Mouse (Mus musculus) T-helper 1 cell (primary cell): ENCODE data around the gene Fyttd1.
"Not testable (repeated sequence)": the region's sequence is repeated elsewhere in the genome, so short reads cannot be mapped to it uniquely, and the experiment has no call there.

Experiments
- in situ Hi-C: fragments of 300-600 bp; cut with MboI, MseI; formaldehyde crosslinking; loops from one replicate; pipeline ENCODE4 v1.15.1; 2025; ENCODE audit warnings: high pct_unique_total_duplicates

Gene Fyttd1

DNA sequence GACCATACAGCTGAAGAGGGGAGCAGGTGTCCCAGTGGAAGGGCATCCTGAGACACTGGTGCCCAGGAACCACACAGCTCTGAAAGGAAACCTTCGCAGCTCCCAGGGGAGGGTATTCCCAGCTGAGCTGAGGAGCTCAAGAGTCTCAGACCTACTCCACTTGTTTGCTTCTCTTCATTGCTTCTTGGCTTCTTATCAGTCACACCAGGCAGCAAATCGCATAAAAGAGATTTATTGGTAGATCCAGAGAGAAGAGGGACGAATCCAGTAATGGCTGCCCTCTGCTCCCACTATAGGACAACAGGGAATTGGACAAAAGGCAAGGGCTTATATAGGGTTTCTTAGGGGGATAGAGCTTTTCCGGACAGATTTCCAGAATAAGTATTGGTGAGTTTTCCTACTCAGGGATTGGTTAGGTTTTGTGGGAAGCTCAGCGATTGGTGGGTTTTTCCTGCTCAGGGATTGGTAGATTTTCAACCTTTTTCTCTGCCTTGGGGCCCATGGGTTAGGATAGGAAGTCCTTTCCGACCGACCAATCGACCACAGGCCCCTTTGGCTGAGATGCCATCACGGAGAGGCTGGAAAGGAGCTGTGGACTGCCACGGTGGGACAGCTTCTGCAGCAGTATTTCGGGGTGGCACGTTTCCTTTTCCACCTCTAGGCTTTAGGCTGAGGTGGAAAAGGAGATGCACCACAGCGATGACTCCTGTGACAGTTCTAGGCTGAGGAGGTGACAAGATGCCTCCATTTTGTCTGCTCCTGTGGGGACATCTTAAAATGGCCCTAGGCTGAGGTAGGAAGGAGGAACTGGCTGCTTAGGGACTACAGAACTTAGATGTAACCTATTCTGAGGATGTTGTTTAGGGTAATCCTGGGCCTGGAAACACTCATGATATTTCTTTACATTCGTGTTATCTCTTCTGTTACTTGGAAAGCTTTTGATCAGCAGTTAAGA, 1.9 kb downstream of the Fyttd1 start:
- in situ Hi-C loops = no loop called here

DNA sequence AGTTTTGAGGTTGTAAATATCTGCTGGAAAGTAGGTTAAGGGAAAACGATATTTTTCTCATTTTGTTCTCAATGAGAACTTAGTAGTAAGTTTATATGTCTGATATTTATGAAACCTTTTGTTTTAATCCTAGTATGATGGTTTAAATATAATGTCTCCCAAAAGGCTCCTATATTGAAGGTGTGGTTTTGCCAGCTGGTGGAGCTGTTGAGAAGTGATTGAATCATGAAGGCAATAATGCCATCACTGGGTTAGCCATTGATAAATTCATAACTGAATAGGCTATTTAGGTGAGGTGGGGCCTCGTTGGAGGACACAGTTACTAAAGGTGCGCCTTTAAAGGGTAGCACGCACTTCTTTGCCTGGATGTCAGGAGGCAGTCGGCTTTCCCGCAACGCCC, 4.2 kb downstream of the Fyttd1 start:
- in situ Hi-C loops = no loop called here

DNA sequence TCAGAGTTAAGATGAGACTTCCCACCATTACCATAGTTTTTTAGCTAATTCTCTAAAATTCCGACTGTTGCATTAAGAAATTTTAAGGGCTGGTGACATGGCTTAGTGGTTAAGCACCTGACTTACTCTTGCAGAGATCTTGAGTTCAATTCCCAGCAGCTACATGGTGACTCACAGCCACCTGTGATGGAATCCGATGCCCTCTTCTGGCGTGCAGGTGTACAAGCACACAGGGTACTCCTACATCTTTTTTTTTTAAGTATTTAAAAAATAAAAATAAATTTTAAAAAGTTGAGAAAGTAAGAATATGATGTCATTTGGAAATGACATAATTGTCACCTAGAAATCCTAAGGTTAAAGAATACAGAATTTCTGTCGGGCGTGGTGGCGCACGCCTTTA, 10.7 kb downstream of the Fyttd1 start:
- in situ Hi-C loops = no loop called here

DNA sequence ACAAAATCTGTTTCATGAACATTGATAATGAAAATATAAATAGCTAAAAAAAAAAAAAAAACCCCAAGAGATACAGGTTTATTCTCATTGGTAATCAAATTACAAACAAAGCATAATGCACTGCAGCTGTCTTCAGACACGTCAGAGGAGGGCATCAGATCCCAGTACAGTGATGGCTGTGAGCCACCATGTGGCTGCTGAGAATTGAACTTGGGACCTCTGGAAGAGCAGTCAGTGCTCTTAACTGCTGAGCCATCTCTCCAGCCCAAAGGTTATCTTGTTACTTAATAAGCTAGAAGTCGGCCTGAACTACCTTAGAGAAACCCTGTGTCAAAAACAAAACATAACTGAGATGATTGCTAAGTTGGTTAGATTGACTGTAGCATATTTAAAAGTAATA, 12.6 kb downstream of the Fyttd1 start:
- in situ Hi-C loops = no loop called here

DNA sequence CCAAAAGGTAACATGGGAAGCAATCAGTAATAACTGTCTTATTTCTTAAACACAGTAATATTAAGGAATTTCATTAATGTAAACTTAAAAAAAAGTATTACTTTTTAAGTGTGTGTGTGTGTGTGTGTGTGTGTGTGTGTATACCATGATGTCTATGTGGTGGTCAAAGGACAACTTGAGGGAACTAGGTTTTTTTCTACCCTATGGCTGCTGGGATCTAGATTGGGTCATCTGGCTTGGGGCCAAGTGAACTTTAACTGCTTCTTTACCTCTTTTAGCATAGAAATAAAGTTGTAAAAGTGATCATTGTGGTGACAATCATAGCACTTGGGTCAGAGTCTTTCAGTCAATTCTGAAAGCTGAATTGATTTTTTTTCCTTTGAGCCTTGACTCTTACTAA, 18.8 kb downstream of the Fyttd1 start:
- in situ Hi-C loops = no loop called here

DNA sequence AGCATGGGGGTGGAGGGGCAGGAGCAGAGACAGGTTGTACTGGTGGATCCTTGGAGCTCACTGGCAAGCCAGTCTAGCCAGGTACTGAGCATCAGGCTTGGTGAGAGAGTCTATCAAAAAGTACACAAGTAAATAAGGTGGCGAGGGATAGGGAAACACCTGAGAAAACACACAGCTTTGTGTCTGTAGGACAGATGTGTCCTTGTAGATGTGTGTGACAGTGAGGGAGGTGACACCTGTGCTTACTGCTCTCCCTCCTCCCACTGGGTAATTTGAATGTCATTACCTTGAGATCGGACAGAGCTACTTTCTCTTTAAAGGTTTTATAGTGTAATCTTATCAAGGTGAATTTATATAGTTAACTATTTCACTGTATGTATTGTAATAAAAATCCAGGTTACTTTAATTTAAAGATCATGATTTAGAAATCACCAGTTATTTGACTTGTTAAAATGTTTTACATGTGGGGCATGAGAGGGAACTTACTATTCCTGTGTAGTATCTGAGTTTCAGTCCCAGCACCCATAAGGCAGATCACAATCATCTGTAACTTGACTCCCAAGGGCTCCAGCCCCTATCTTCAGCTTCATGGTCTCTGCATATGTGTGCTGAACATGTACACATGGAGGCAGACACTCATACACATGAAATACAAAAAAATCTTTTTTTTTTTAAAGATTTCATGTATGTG, 24.2 kb downstream of the Fyttd1 start:
- in situ Hi-C loops = loop anchor here (5.0 kb wide), 1 partner anchor 99 kb away; no protein-coding TSS in a partner anchor

DNA sequence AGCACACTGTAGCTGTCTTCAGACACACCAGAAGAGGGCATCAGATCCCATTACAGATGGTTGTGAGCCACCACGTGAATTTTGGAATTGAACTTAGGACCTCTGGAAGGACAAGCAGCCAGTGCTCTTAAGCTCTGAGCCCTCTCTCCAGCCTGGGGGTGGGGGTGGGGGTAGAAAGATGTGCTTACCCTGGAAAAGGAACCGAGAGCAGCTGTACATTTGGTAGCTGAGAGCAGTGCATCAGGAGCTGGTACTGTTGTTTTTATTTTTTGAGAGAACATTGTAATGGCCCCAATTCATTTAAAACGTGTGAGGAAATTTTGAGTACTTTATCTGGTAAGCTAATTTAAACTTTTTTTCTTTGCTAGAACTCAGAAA, 24.7 kb downstream of the Fyttd1 start:
- in situ Hi-C loops = loop anchor here (5.0 kb wide), 1 partner anchor 100 kb away; no protein-coding TSS in a partner anchor

DNA sequence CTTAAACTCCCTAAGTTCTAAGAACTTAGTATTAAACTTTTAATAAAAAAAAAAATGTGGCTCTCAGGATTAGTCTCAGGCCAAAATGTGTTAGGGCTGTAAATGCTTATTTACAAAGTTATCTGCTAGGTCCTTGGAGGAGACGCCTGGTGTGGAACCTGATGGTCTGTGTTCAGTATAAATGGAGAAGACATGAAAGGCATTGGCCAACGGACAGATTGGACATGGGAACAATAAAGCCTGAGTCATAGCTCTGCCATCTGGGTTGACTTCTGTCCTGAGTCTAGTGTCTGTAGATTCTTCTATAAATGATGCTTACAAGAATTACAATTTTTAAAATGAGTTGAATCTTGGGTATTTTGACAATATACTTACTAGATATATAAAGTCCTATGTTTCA, 28.9 kb downstream of the Fyttd1 start:
- in situ Hi-C loops = no loop called here

DNA sequence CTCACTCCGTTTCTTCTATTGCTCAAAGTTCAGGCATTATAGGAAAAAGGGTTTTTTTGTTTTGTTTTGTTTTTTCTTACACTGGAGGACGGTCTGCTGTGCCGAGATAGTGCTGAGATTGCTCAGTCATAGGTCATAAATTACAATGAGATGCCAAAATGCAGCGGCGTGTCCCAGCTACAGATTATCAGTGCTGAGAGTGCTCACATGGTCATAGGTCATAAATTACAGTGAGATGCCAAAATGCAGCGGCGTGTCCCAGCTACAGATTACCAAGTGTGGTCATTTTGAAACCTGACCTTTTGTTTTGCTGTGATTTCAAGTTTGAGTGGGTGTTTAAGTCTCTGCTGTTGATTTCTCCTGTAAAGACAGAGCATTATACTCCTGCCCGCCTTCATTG, 29.4 kb downstream of the Fyttd1 start:
- in situ Hi-C loops = no loop called here

DNA sequence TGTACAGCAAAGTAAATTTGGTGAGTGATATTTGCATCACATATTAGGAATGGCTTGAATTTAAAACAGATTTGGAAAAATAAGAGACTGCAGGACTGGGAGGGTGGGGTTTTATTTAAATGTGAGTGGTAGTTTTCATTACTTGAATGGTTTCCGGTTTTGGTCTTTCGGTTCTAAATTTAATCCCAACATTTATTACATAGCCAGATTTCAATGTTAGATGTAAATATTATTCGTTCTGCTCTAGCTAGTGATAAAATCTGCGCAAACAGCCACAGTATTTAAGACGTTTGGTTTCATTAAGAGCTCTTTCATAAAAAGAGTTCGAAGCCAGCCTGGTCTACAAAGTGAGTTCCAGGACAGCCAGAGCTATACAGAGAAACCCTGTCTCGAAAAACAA, 35.9 kb downstream of the Fyttd1 start:
- in situ Hi-C loops = no loop called here

DNA sequence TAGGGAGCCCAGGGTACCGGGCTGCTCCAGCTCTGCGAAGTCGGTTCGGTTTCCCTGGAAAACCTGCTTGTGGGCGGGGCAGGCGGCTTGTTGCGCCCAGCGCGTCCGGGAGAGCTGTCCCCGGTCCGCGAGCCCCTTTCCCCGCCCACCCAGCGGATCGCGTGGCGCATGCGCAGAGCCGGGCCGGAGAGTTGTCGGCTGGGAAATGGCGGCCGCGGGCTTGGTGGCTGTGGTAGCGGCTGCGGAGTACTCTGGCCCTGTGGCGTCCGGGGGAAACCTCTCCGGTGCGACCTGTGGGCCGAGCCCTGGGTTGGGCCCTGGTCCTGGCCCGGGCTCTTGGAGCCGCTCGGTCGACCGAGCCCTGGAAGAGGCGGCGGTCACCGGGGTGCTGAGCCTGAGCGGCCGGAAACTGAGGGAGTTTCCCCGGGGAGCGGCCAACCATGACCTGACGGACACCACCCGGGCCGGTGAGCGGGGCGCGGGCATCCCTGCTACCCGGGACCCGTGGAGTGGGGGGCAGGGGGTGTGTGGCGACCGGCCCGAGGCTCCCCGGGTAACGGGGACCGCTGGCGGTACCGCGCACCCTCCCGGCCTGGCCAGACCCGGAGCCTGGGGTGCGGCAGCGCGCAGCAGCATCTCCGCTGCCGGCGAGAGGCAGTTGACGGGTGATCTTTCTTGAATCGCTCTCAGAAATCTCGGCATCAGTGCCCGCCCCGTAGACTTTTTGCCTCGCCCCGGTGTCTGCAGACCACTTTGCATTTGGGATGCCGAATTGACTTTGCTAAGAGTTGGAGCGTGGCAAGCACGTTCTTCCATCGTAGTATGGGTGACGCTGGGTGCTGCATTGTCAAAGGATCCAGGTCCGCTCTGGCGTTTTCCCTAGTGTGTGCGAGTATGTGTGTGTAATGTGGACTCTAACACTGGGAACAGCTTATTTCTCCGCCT, 36.9 kb downstream of the Fyttd1 start, which contains the start of gene Lrch3:
Gene Lrch3, plus strand, starts transcription at position 164 of the 945 bp plus-strand sequence.
- in situ Hi-C loops = no loop called here

DNA sequence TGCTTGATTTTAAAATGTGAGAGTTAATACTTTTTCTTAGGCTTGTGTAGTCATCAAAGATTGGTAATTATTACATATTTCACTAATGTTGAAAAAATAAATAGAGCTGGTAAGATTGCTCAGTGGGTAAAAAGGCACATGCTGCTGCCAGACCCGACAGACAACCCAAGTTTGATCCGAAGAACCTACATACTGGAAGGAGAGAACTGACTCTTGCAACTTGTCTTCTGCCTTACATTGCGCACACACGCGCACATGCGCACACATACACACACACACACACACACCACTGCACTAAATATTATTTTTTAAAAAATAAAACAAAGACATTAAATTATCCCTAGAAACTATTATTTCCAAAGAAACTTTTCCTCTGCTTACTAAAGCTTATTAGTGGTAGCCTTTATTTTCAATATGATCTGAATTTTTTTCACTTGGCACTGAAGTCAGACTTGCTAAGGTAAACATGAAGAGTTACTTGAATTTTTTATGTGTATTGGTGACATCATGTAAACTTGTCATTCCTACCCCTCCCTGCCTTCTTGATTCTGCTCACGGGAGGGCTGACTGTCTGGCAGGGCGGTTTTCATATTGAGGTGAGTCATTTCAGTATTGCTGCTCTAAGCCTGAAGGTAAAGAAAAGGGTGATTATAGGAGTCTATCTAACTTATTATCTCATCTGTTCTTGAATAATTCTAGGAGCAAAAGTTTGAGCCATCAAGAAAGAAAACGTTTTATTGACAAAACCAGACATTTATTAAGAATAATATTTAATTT, 38.2 kb downstream of the Fyttd1 start:
- in situ Hi-C loops = no loop called here

DNA sequence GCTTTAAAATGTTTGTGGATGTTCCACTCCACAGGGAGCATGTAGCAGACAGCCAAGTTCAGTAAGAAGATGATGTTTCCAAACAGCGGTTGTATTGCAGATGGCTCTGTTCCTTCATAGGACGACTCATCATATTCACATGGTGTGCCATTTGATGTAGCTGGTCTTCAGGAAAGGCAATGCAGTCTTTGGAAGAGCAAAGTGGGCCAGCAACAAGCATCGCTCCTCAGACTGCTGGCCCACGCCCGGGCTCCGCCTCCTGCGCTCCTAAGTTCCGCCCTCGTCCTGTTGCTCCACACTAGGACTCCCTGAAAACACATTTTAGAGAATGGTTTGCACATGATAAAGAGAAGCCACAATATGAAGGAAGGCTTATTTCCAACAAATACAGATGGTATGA, 49.3 kb downstream of the Fyttd1 start:
- in situ Hi-C loops = not testable (repeated sequence)

DNA sequence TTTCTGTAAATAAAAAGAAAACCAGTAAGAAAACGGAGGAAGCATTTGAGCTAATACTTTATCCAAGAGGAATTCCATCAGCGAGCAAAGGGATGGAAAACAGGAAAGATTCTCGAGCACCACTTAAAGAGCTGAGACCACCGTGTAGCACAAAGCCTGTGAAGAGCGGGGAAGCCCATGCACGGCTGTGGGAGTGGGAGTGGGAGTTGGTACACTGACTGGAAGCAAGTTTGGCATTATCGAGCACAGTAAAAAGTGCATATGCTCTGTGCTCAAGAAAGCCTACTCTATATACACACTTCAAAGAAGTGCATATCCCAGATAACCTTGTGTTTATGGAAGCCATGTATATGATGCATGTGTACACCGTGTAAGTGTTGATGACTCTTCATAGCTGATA, 49.7 kb downstream of the Fyttd1 start:
- in situ Hi-C loops = no loop called here

DNA sequence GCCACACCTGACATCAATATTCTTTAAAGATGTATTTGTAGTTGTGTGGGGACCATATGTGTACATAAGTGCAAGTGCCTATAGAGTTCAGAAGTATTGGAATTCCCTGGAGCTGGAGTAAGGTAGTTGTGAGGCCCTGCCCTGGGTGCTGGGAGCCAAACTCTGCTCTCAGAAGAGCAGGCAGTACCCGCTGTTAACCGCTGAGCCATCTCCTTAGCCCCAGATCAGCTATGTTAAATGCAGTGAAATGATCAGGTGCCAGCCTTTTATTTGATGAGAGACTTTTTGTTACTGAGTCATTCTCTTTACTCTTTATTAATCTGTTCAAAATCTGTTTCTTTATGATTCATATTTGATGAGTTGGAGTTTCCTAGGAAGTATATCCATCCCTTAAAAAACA, 52.6 kb downstream of the Fyttd1 start:
- in situ Hi-C loops = no loop called here

DNA sequence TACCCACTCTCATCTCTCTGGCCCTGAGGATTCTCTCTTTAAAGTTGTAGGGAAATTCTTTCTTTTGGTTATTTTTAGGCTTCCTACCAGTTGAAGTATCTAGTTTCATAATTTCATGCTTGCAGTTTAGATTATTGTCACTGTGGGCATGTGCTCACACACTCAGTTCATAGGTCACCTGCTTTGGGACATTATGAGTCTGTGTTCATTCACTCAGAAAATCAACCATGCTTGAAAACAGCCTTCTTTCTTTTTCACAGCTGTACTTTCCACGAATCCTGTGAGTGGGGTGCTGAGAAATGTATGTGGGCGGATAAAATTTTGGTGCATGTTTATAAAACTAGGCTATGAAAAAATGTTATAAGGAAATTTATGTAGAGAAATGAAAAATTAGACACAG, 57.2 kb downstream of the Fyttd1 start:
- in situ Hi-C loops = no loop called here

DNA sequence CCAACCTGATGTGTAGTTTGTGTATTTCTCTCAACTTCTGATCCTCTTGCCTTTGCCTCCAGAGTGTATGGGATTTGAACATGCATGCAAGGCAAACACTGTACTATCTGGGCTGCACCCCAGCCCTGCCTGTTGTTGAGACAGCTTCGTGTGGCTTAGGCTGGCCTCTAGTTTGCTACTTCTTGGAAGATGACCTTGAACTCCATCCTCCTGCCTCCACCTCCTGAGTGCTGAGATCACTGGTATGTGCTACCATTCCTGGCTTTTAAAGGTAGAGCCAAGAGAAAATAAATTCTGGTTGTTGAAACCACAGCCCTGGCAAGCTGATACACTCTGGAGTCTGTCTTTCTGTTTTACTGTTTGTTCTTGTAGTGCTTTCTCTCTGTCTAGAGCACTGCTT, 57.8 kb downstream of the Fyttd1 start:
- in situ Hi-C loops = no loop called here

DNA sequence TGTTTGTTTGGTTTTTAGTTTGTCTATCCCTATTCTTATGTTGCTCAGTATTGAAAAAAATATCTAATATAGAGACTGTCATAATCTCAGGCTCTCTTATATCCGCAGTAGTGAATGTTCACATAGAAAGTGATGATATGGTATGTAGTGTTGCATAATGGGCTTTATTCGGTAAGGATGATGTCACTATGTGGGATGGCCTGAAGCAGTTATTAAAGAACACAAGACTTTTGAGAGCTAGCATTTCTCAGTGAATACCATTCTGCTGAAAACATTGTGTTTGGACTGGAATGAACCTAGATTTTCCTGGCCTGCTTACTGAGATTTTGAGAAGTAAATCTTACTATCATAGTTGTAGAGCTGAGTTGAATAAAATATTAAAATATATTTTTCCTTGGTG, 60.1 kb downstream of the Fyttd1 start:
- in situ Hi-C loops = no loop called here

DNA sequence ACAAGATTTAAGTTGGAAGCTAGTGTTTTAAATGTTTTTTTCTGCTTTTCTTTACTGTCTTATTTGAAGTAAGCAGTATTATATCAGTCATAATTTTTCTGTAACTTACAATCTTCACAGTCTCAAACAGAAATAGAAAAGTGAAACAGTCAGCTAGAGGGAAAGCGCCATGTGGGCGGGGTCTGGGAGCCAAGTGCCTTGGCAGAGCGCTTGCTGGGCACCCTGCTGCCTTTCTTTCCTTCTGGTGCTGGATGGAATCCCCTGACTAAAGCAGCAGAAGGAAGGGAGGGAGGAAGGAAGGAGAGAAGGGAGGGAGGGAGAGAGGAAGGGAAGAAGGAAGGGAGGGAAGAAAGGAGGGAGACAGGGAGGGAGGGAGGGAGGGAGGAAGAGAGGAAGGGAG, 62.0 kb downstream of the Fyttd1 start:
- in situ Hi-C loops = not testable (repeated sequence)

DNA sequence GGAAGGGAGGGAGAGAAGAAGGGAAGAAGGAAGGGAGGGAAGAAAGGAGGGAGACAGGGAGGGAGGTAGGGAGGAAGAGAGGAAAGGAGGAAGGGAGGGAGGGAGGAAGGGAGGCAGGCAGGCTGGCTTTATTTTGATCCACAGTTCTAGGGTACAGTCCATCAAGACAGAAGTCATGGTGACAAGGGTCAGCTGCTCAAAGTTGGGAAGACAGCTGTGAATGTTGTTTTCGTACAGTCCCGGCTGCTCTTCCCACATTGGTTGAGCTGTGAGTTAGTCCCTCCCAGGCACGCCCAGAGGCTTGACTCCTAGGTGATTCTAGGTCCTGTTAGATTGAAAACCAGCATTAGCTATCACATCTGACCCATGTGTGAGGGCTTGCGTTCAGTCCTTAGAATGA, 62.4 kb downstream of the Fyttd1 start:
- in situ Hi-C loops = loop anchor here (5.0 kb wide), 1 partner anchor 1567 kb away; no protein-coding TSS in a partner anchor

DNA sequence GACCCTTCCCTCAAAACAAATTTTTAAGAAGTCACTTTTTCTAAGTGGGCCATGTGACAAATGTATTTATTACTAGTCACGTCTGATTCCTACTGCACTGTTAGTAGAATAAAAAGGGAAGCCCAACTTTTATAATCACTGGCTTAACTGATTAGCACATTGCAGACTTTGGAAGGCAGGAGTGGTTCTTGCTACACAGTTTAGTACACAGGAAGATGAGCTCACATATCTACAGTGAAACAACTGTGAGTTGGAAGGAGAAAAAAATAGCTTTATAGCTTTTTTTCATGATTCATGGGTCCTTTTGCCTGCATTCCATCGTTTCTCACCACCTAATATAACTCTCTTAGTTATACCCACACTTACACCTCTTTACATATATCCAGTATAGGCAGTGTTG, 63.9 kb downstream of the Fyttd1 start:
- in situ Hi-C loops = loop anchor here (5.0 kb wide), 1 partner anchor 1569 kb away; no protein-coding TSS in a partner anchor
